Mouse (Mus musculus): ENCODE measurements around the gene Irf3.

DNA sequence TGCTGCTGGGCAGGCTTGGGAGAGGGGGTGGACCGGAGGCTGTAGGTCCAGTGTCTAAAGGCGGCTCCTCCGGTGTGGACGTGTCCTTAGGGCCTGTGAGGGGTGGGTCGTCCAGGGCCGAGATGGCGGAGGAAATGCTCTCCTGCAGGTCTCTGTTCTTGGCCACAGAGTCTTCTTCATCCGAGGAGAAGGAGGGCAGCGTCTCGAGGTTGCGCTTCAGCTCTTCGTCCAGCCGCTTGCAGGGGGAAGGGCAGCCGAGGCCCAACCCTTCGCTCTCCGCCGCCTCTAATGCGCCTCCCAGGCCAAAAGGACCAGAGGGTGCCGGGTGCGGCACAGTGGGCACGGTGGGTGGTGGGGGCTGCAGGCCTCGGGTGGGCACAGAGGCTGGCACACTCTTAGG is 48.3 kb downstream of the Irf3 start:
- TF ChIP-seq CTCF (IDR thresholded peaks at IDR 0.05; ENCODE audit: low read depth): no peak
- no peak for TF ChIP-seq EP300 (IDR thresholded peaks at IDR 0.05; ENCODE audit: low read depth)

All from liver, embryonic 14.5 days (tissue).